Mouse (Mus musculus) erythroblast, embryonic 14.5 days (primary cell): ENCODE results near the gene Cep164.

Experiments used
- GATA1 ChIP-seq: IDR thresholded peaks from 2 replicates; pipeline ENCODE4 v1.6.1; 2012; ENCODE audit warnings: low read length, inconsistent platforms, mixed read lengths
- TAL1 ChIP-seq: IDR thresholded peaks from 3 replicates; pipeline ENCODE4 v1.6.1; 2012; ENCODE audit warnings: low read length, inconsistent platforms, mixed read lengths

DNA sequence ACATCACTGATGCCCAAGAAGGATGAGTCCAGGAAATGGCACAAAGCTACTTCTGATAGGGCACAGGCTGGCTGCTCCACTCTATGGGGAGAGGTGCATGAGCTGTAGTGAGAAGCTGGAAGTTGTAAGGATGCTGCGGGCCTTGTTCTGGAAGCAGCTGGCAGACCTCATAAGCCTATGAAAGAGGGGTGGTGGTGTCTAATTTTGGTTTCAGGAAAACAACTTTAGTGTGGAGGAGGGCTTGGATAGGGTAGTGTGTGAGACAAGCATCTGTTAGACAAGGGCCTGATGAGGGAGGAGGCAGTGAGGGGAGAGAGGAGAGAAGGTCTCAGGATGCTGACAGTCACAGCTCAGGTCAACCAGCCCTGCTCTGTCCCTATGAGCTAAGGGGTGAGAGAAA is 15.3 kb upstream of the Cep164 start:
- TF ChIP-seq GATA1 = no peak
- TF ChIP-seq TAL1 = no peak
